Mouse (Mus musculus) hindbrain, postnatal 0 days (tissue): Measurements from ENCODE around the gene Adat3. TPM values are rescaled to one million over a fixed set of nuclear protein-coding genes. Genes with fewer than 3 reads are reported as not detected.
A peak's percentile ranks its signal among the peaks of the same experiment; 100 is the strongest.

Source experiments
- ATAC-seq: fragments of 200-750 bp; cut with Nextera tagmentation; 2 replicates; pipeline ENCODE4 v1.8.0; 2017; ENCODE audit warnings: mild to moderate bottlenecking, moderate TSS enrichment, moderate library complexity
- DNase-seq: peaks from one replicate; pipeline ENCODE4 v3.0.0-alpha.2; 2015; ENCODE audit warnings: low spot score
- H3K27ac ChIP-seq: fragments of 300-500 bp; sonication (generic); 2 replicates; pipeline ENCODE4 v1.5.1; 2014; ENCODE audit warnings: mild to moderate bottlenecking
- H3K27me3 ChIP-seq: fragments of 300-500 bp; sonication (generic); 2 replicates; pipeline ENCODE4 v1.6.1; 2014; ENCODE audit warnings: low read length, mixed read lengths; ENCODE audit not compliant: insufficient read depth
- H3K36me3 ChIP-seq: fragments of 300-500 bp; sonication (generic); 2 replicates; pipeline ENCODE4 v1.6.1; 2014; ENCODE audit warnings: low read length, mixed read lengths; ENCODE audit not compliant: insufficient read depth
- H3K4me1 ChIP-seq: fragments of 300-500 bp; sonication (generic); 2 replicates; pipeline ENCODE4 v1.6.1; 2014; ENCODE audit warnings: antibody characterized with exemption, low read length, mixed read lengths; ENCODE audit not compliant: insufficient read depth
- H3K4me2 ChIP-seq: fragments of 300-500 bp; sonication (generic); 2 replicates; pipeline ENCODE4 v1.6.1; 2014; ENCODE audit warnings: low read depth, mild to moderate bottlenecking, low read length, moderate library complexity, mixed read lengths
- H3K4me3 ChIP-seq: fragments of 300-500 bp; sonication (generic); 2 replicates; pipeline ENCODE4 v1.5.1; 2014; ENCODE audit warnings: low read length
- H3K9ac ChIP-seq: fragments of 300-500 bp; sonication (generic); replicated peaks from 2 replicates; pipeline ENCODE4 v1.6.1; 2014; ENCODE audit warnings: mild to moderate bottlenecking, low read length, moderate library complexity, mixed read lengths
- H3K9me3 ChIP-seq: fragments of 300-500 bp; sonication (generic); 2 replicates; pipeline ENCODE4 v1.6.1; 2016; ENCODE audit warnings: low read length, mixed read lengths
- CTCF ChIP-seq: IDR thresholded peaks from 2 replicates; pipeline ENCODE4 v1.5.1; 2016; ENCODE audit warnings: antibody characterized with exemption, control low read depth, low read depth
- WGBS: fragments of 180-500 bp; shearing (Covaris S2); extraction: QIAGEN DNeasy Blood & Tissue Kit; methylation state at CpG from one replicate; pipeline ENCODE4 v1.1.7; 2014; 5-methylcytosine and 5-hydroxymethylcytosine counted together
- polyA plus RNA-seq: library from polyadenylated mRNA; unstranded; fragments of >200 nt; fragmentation: Nextera tagmentation; extraction: Ambion mirVana; gene quantifications from 2 replicates; pipeline ENCODE4 v1.2.1, GENCODE M21; 2015
- total RNA-seq: library from RNA; depleted of rRNA; stranded (reverse); fragments of >200 nt; gene quantifications from 2 replicates; pipeline ENCODE4 v1.2.3, GENCODE M21; 2014

The Adat3 gene
- total and polyA plus RNA-seq, 2 experiments from 2014 or later = 3.6 to 7.3 TPM

- DNase-seq (no peak), ATAC-seq (no peak)
- Histone ChIP-seq H3K27ac (no peak overlapping the region; the same call in 1 of the 2 replicates), H3K4me1 (0 out of 2 replicates have a peak, but pooled peaks cover 13% of the 10 kb centered on the region), H3K27me3 (no peaks in the 10 kb centered on the region), H3K9ac (0 out of 2 replicates have a peak overlapping the region, but pooled peaks have one; percentile 22), H3K4me2 (0 out of 2 replicates have a peak overlapping the region, but pooled peaks have one; percentile 7), H3K36me3 (no peaks in the 10 kb centered on the region), H3K4me3 (no peak overlapping the region), H3K9me3 (no peaks in the 10 kb centered on the region)
- TF ChIP-seq CTCF = no peak
- 94% methylated on average over 51 of the region's 51 CpGs for WGBS
Observed at GRCm38 (mm10) chr10:80586407-80587304, 16.0 kb upstream of the Adat3 start.

DNA sequence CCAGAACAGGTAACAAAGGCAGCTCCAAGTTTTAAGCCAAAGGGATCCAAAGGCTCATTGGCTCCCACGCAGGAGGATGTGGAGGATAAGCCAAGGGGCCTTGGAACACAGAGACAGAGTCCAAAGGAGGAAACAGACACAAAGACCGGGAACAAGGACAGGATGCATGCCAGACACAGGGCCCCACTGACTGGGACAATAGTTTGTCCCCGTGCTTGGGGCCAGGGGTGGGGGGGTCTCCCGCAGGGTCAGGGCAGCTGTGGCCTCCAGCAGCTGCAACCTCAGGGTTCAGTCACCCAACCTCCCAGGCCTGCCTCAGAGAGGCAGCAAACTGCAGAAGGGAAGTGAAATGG lies 15.4 kb upstream of the Adat3 start:
- no peaks in the 10 kb centered on the region for H3K9me3 ChIP-seq
- no peak overlapping the region; the same call in 1 of the 2 replicates for H3K27ac ChIP-seq
- H3K27me3 ChIP-seq = no peaks in the 10 kb centered on the region
- no peak for TF ChIP-seq CTCF
- H3K9ac ChIP-seq = 0 out of 2 replicates have a peak overlapping the region, but pooled peaks have one; percentile 22
- no peak overlapping the region for H3K4me3 ChIP-seq
- DNase-seq = no peak
- no peak overlapping the region for H3K4me2 ChIP-seq
- no peak for ATAC-seq
- no peaks in the 10 kb centered on the region for H3K36me3 ChIP-seq
- WGBS = 17% methylated on average over 3 of the region's 4 CpGs
- H3K4me1 ChIP-seq = 0 out of 2 replicates have a peak, but pooled peaks cover 13% of the 10 kb centered on the region

DNA sequence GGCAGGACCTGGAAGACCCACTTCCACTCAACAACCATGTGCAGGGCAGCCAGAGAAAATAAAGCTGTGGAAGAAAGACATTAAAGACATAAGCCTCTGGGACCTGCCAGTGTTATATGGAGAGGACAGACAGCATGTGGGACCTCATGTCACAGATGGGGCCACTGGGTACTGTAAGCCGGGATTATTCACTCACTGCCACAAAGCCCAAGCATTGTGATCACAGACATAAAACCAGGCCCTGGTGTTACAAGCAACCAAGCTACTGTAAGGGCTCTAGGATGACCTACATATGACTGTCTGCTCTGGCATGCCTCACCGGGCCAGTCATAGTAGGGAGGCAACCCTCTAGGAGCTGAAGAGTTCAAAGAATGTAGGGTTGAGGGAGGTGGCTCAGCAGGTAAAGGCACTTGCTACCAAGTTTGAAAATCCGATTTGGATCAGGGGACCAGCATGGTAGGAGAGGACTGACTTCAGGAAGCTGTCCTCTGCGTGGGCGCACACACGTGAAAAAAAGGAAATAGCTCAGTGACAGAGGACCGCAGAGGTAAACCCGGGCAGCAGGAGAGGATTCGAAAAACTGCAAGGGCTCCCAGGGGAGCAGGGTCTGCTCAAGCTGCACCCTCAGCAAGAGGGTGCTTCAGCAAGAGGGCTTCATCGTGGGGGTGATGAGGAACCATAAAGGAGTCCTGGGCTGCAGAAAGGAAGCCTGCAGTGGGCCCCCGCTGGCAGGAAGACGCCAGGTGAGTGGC lies 13.4 kb upstream of the Adat3 start:
- H3K36me3 ChIP-seq = no peaks in the 10 kb centered on the region
- H3K4me2 ChIP-seq = peak overlapping the region; percentile 100
- no peaks in the 10 kb centered on the region for H3K9me3 ChIP-seq
- H3K4me1 ChIP-seq = 0 out of 2 replicates have a peak, but pooled peaks cover 13% of the 10 kb centered on the region
- peak overlapping the region; percentile 77; the same call in 1 of the 2 replicates for H3K27ac ChIP-seq
- H3K27me3 ChIP-seq = no peaks in the 10 kb centered on the region
- peak overlapping the region; percentile 98 for H3K4me3 ChIP-seq
- ATAC-seq (no peak), DNase-seq (no peak)
- TF ChIP-seq CTCF = no peak
- 17% methylated on average over 12 of the region's 12 CpGs for WGBS
- peak overlapping the region; percentile 93 for H3K9ac ChIP-seq

DNA sequence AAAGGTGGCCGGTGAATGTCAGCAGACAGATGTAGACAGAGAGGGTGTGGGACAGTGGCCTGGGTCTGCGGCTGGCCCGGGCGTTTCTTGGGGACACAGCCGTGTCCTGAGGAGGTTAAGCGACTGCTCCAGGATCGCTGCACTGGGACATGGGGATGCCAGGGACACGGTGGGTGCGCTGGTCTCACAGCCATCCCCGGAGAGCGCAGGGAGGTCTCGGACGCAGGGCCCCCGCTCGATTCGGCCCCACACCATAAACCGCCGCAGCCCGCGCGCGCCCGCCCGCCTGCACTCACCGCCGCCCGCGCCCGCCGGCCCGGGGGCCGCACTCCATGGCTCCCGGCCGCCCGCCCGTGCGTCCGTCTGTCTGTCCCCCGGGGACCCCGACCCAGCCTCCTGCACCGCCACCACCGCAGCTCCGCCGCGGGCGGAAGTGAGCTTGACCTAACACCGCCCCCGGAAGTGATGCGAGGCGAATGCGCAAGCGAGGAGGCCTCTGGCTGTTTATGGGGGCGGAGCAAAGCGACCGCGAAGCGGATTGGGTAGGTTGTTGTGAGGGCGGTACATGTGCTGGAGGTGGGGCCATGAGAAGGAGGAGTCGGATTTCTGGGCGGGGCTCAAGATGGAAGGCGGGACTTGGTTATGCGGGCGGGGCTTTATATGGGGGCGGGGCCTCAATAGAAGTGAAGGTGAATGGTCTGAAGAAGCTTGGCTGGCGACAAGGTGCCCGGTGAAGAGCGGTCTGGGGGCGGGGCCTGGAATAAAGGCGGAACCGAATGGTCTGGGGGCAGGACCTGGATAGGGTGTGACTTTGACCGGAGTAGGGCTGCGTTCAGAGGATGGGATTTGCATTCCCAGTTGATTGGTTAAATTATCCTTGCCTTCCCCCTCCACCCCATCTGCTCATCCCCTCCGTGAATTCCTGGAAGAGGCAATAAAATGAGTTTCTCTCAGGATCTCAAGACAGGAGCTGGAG lies 12.5 kb upstream of the Adat3 start, which contains the start of gene Abhd17a:
Gene Abhd17a, minus strand, starts transcription at position 463 of the 976 bp plus-strand sequence.
- H3K27ac ChIP-seq = peak within 1 kb of the TSS; percentile 77; the same call in 1 of the 2 replicates
- peak within 1 kb of the TSS; percentile 98 for H3K4me3 ChIP-seq
- WGBS = under 1% methylated on average over 69 of the region's 73 CpGs
- ATAC-seq = peak; percentile 98
- DNase-seq = peak; percentile 99
- no peaks in the 10 kb centered on the region for H3K36me3 ChIP-seq
- H3K9ac ChIP-seq = peak within 1 kb of the TSS; percentile 93
- H3K27me3 ChIP-seq = no peaks in the 10 kb centered on the region
- H3K4me1 ChIP-seq = 0 out of 2 replicates have a peak, but pooled peaks cover 13% of the 10 kb centered on the region
- no peaks in the 10 kb centered on the region for H3K9me3 ChIP-seq
- peak within 1 kb of the TSS; percentile 100 for H3K4me2 ChIP-seq
- TF ChIP-seq CTCF = no peak

DNA sequence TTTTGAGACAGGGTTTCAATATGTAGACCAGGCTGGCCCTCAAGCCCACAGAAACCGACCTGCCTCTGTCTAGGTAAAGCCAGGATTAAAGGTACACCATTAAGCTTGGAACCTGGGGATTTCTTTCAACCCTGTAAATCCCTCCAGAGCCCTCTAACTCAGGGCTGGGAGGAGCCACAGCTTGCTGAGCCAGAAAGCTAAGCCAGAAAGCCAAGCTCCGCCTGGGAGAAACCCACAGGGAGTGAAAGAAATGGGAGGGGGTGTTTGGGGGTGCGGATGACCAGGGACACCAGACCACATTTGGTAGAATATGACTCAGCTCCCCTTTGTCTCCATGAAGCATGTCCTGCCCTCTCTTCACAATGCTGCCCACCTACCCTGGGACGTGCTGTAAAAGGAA lies 6.4 kb upstream of the Adat3 start:
- Histone ChIP-seq H3K4me3 (no peak overlapping the region), H3K9ac (no peak overlapping the region), H3K9me3 (no peaks in the 10 kb centered on the region), H3K36me3 (no peaks in the 10 kb centered on the region), H3K27me3 (no peaks in the 10 kb centered on the region), H3K4me1 (no peaks in the 10 kb centered on the region), H3K4me2 (no peak overlapping the region), H3K27ac (no peak overlapping the region)
- no peak for TF ChIP-seq CTCF
- ATAC-seq (no peak), DNase-seq (no peak)
- 38% methylated on average over 4 of the region's 4 CpGs for WGBS

DNA sequence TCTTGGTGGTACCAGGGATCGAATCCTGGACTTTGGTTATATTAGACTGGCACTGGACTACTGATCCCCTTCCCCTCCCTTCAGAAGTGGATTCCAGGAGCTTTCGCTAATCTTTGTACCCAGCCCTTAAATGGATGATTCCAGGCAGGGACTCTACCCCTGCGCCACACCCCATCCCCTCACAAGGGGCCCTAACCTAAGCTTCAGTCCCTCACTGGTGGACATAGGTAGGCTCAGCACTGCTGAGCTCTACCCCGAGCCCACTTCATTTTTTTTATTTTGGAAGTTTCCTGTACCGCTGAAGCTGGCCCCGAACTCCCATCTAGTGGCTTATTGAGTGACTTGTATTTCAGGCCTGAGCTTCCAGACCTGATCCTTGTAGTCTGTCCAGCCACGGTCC lies 684 bp downstream of the Adat3 start:
- Histone ChIP-seq H3K36me3 (peaks cover 21% of the 10 kb centered on the region), H3K4me1 (peaks cover 14% of the 10 kb centered on the region), H3K9ac (peak overlapping the region; percentile 65), H3K4me2 (peak overlapping the region; percentile 89), H3K27me3 (no peaks in the 10 kb centered on the region), H3K4me3 (peak overlapping the region; percentile 75), H3K27ac (peak overlapping the region; percentile 91), H3K9me3 (no peaks in the 10 kb centered on the region)
- no peak for DNase-seq
- TF ChIP-seq CTCF = no peak
- WGBS = 37% methylated on average over 7 of the region's 7 CpGs
- ATAC-seq = no peak
